Mouse (Mus musculus) forebrain, postnatal 0 days (tissue): ENCODE data around the gene Nudt8. TPM values are rescaled to one million over a fixed set of nuclear protein-coding genes. Genes with fewer than 3 reads are reported as not detected.

ENCODE experiments used
- ATAC-seq: fragments of 200-750 bp; cut with Nextera tagmentation; 2 replicates; pipeline ENCODE4 v1.8.0; 2017; ENCODE audit warnings: mild to moderate bottlenecking, moderate library complexity
- DNase-seq: peaks from one replicate; pipeline ENCODE4 v3.0.0-alpha.2; 2015
- H3K27ac ChIP-seq: fragments of 300-500 bp; sonication (generic); 2 replicates; pipeline ENCODE4 v1.5.1; 2014; ENCODE audit warnings: low read depth, mild to moderate bottlenecking, antibody characterized with exemption, low read length, moderate library complexity, mixed read lengths
- H3K27me3 ChIP-seq: fragments of 300-500 bp; sonication (generic); 2 replicates; pipeline ENCODE4 v1.6.1; 2014; ENCODE audit warnings: mild to moderate bottlenecking, low read length, mixed read lengths; ENCODE audit not compliant: insufficient read depth
- H3K36me3 ChIP-seq: fragments of 300-500 bp; sonication (generic); 2 replicates; pipeline ENCODE4 v1.6.1; 2014; ENCODE audit warnings: mild to moderate bottlenecking, moderate library complexity; ENCODE audit not compliant: insufficient read depth
- H3K4me1 ChIP-seq: fragments of 300-500 bp; sonication (generic); 2 replicates; pipeline ENCODE4 v1.6.1; 2014; ENCODE audit warnings: antibody characterized with exemption; ENCODE audit not compliant: insufficient read depth
- H3K4me2 ChIP-seq: fragments of 300-500 bp; sonication (generic); 2 replicates; pipeline ENCODE4 v1.6.1; 2014; ENCODE audit warnings: low read depth, mild to moderate bottlenecking, moderate library complexity
- H3K4me3 ChIP-seq: fragments of 300-500 bp; sonication (generic); 2 replicates; pipeline ENCODE4 v1.5.1; 2014; ENCODE audit warnings: low read depth, low read length, mixed read lengths
- H3K9ac ChIP-seq: fragments of 300-500 bp; sonication (generic); 2 replicates; pipeline ENCODE4 v1.6.1; 2014; ENCODE audit warnings: mild to moderate bottlenecking
- H3K9me3 ChIP-seq: fragments of 300-500 bp; sonication (generic); 2 replicates; pipeline ENCODE4 v1.6.1; 2016; ENCODE audit warnings: low read length
- CTCF ChIP-seq: sonication (generic); IDR thresholded peaks from 2 replicates; pipeline ENCODE4 v1.5.1; 2016; ENCODE audit warnings: antibody characterized with exemption, control low read depth, low read depth
- WGBS: fragments of 180-500 bp; shearing (Covaris S2); extraction: QIAGEN DNeasy Blood & Tissue Kit; methylation state at CpG from one replicate; pipeline ENCODE4 v1.1.7; 2014; 5-methylcytosine and 5-hydroxymethylcytosine counted together
- polyA plus RNA-seq: library from polyadenylated mRNA; unstranded; fragments of >200 nt; fragmentation: Nextera tagmentation; extraction: Ambion mirVana; gene quantifications from 2 replicates; pipeline ENCODE4 v1.2.1, GENCODE M21; 2015
- total RNA-seq: library from RNA; depleted of rRNA; stranded (reverse); fragments of >200 nt; gene quantifications from 2 replicates; pipeline ENCODE4 v1.2.3, GENCODE M21; 2014

Nudt8 gene
- total and polyA plus RNA-seq, 2 experiments from 2014 or later: 30.8 to 36.3 TPM

GRCm38 (mm10) chr19:4011086-4011485 is 10.7 kb downstream of the Nudt8 start:
- DNase-seq (no peak), ATAC-seq (no peak)
- Histone ChIP-seq H3K27ac (no peak overlapping the region), H3K9me3 (no peaks in the 10 kb centered on the region), H3K4me1 (peaks cover 6% of the 10 kb centered on the region), H3K36me3 (peaks cover 34% of the 10 kb centered on the region), H3K4me3 (no peak overlapping the region), H3K9ac (no peak overlapping the region), H3K4me2 (no peak overlapping the region), H3K27me3 (no peaks in the 10 kb centered on the region)
- WGBS: 92% methylated on average over 5 of the region's 5 CpGs
- no peak for TF ChIP-seq CTCF

DNA sequence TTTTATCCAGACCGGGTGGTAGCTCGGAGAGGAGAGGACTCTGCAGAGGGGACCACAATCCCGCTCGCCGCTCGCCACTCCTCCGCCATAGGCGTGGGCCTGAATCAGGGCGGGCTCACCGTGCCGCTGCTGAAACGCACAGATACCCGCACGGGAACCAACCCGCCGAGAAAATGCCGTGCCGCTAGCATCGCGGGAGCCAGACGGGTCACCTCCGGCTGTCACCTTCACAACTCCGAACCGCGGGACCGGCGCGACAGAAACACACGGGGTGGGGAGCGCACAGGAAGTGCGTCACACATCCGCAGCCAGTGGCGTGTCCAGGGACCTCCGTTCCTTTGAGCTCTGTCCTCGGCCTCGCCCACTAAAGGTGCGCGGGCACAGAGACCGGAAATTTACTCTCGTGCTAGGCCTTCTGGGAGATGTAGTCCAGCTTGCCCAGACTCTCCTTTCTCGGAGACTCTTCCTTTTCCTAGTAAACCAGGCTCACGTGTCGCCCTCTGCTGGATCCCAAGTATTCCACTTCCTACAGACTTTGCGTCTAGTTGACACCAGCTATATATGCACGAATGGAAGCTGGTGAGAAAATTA is 12.1 kb downstream of the Nudt8 start, which contains the start of gene Ndufv1:
Ndufv1 (minus strand) TSS at position 375 of the 591 bp plus-strand sequence.
- H3K4me1 ChIP-seq: peaks cover 6% of the 10 kb centered on the region
- H3K36me3 ChIP-seq: peaks cover 22% of the 10 kb centered on the region
- TF ChIP-seq CTCF: peak; percentile 91
- H3K27ac ChIP-seq: peak within 1 kb of the TSS; percentile 72
- ATAC-seq (peak; percentile 99), DNase-seq (peak; percentile 98)
- no peaks in the 10 kb centered on the region for H3K27me3 ChIP-seq
- H3K4me2 ChIP-seq: peak within 1 kb of the TSS; percentile 68
- H3K9ac ChIP-seq: peak within 1 kb of the TSS; percentile 82
- peak within 1 kb of the TSS; percentile 77 for H3K4me3 ChIP-seq
- no peaks in the 10 kb centered on the region for H3K9me3 ChIP-seq
- WGBS: 2% methylated on average over 45 of the region's 45 CpGs

DNA sequence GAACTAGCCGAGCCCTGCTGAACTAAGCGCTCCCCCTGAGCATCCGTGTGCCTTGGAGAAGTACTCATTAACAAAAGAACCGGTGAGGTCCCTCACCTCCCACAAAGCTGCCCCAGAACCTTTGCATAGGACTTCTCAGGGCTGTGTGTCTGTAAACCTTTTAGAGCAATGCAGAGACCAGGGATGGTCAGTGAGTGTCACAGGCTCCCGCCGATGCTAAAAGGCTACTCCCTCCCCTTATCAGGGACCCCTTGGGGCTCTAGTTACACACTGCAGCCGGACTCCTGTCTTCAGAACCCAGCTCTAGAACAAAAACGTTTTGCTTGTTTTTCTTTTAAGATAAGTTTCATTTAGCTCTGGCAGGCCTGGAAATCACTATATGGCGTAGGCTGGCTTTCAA is 12.7 kb downstream of the Nudt8 start:
- 24% methylated on average over 9 of the region's 9 CpGs for WGBS
- peaks cover 6% of the 10 kb centered on the region for H3K4me1 ChIP-seq
- H3K27me3 ChIP-seq: no peaks in the 10 kb centered on the region
- ATAC-seq (peak; percentile 2; the same call in 1 of the 2 replicates), DNase-seq (no peak)
- H3K27ac ChIP-seq: no peak overlapping the region
- H3K9me3 ChIP-seq: no peaks in the 10 kb centered on the region
- H3K36me3 ChIP-seq: peaks cover 16% of the 10 kb centered on the region
- TF ChIP-seq CTCF: no peak
- H3K4me2 ChIP-seq: peak overlapping the region; percentile 68
- H3K4me3 ChIP-seq: peak overlapping the region; percentile 77
- 0 out of 2 replicates have a peak overlapping the region, but pooled peaks have one; percentile 31 for H3K9ac ChIP-seq

GRCm38 (mm10) chr19:4014802-4015201 is 14.4 kb downstream of the Nudt8 start:
- H3K36me3 ChIP-seq: no peaks in the 10 kb centered on the region; the same call in 1 of the 2 replicates
- peaks cover 6% of the 10 kb centered on the region for H3K4me1 ChIP-seq
- no peak overlapping the region for H3K9ac ChIP-seq
- H3K9me3 ChIP-seq: no peaks in the 10 kb centered on the region
- H3K4me2 ChIP-seq: no peak overlapping the region
- no peak for DNase-seq
- H3K4me3 ChIP-seq: no peak overlapping the region
- no peak overlapping the region for H3K27ac ChIP-seq
- no peaks in the 10 kb centered on the region for H3K27me3 ChIP-seq
- no peak for ATAC-seq
- no peak for TF ChIP-seq CTCF

DNA sequence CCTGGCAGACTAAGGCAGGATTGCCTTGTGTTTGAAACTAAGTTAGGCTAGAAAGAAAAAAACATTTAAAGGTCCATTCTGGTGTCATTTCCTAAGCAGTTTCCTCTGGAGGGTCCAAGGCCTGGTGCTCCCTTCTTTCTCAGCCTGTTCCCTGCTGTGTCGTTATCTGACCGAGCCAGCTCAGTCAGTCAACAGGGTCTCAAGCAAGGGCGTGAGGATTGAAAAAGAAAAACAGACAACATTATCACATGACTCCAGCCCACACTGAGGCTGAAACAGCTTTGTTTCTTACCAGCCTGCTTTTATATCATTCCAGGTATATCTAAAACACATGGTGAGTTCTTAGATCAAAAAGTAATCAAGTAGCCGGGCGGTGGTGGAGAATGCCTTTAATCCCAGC is 15.3 kb downstream of the Nudt8 start:
- H3K36me3 ChIP-seq: no peaks in the 10 kb centered on the region
- H3K9ac ChIP-seq: no peak overlapping the region
- TF ChIP-seq CTCF: no peak
- no peaks in the 10 kb centered on the region for H3K9me3 ChIP-seq
- H3K4me2 ChIP-seq: no peak overlapping the region
- no peak overlapping the region for H3K4me3 ChIP-seq
- no peak overlapping the region for H3K27ac ChIP-seq
- H3K27me3 ChIP-seq: no peaks in the 10 kb centered on the region
- WGBS: 61% methylated on average over 5 of the region's 5 CpGs
- no peak for ATAC-seq
- H3K4me1 ChIP-seq: peaks cover 6% of the 10 kb centered on the region
- DNase-seq: no peak

GRCm38 (mm10) chr19:4017921-4018587 is 17.7 kb downstream of the Nudt8 start:
- H3K9me3 ChIP-seq: no peaks in the 10 kb centered on the region
- DNase-seq (no peak), ATAC-seq (no peak)
- H3K36me3 ChIP-seq: no peaks in the 10 kb centered on the region
- no peak overlapping the region for H3K9ac ChIP-seq
- no peak overlapping the region for H3K4me2 ChIP-seq
- no peak overlapping the region for H3K27ac ChIP-seq
- no peaks in the 10 kb centered on the region for H3K4me1 ChIP-seq
- H3K27me3 ChIP-seq: no peaks in the 10 kb centered on the region
- no peak overlapping the region for H3K4me3 ChIP-seq
- WGBS: 68% methylated on average over 10 of the region's 10 CpGs
- no peak for TF ChIP-seq CTCF
